Mouse (Mus musculus): ENCODE data around the gene Adamts16. TPM values are rescaled to one million over a fixed set of nuclear protein-coding genes. Genes with fewer than 3 reads are reported as not detected.

Gene Adamts16
- polyA plus RNA-seq, 3 experiments from 2014 or later = not detected

DNA sequence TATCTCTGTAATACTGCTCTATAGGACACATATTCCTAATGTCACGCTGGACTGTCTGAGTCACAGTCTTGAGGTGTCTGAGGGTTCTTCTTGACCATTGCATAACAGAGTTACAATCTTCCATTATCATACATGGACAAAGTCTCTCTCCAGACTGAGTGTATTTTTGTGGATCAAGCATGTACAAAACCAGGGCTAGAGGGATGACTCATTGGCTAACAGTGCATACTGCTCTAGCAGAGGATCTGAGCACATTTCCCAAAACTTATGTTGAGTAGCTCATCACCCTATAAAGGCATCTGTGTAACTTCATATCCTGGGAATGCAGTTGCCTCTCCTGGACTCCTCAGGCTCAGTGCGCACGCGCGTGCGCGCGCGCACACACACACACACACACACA, 81.4 kb downstream of the Adamts16 start:
- no peak for ATAC-seq

DNA sequence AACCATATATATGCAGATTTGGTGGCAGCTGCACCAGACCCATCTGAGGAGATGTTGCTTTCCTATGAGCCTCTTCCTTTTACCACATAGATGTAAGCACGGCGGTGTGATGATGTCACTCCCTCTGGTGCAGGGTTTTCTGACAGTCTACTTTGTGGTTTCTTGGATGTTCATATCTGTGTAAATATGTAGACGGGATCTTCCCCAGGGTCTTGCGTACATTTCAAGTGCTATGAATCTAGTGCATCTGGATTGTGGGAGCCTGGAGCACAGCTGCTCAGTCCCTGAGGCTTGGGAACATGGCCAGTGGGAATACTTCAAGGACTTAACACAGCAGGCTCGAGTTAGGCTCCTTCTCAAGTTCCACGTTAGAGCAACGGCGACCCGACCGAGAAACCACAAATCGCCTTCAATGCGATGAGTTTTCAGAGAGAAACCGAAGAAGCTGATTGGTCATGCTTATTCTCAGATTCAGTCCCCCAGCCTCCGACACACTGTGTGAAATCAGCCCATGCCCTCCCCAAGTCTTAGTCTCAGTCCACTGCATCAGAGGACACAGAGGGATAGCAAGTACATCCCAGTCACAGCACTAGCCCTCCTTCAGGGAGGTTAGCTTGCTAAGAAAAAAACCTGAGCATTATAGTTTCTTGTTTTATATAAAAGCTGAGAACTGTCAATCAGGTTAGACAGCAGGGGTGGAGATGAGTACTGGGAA, 95.2 kb downstream of the Adamts16 start:
- no peak for ATAC-seq

DNA sequence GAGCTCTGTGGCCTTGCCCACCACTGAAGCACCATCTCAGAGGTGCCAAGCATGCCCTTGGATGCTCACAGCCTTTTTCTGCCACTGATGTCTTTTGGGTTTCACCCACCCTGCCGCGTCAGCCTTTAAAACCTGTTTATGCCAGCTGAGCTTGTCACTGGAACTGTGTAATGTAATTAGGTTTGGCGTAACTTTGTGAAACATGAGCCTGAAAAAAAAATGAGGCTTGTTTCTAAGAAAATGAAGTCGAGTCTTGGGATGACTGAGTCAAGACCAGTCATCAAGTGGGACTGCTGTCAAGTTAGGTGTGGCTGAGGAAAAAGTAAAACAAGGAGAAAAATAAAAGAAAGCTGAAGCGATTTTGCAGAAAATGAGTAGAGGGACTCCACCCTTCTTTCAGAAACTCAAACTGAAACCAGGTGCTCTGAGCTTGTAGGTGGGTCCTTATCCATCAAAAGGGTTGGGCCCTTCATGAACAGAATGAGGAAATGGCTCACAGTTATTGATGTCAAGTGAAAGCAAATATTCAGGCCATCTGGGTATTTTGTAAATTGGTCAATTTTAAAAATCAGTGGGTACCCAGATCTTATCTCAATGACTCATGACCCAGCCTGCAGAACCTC, 97.1 kb downstream of the Adamts16 start:
- ATAC-seq = no peak

DNA sequence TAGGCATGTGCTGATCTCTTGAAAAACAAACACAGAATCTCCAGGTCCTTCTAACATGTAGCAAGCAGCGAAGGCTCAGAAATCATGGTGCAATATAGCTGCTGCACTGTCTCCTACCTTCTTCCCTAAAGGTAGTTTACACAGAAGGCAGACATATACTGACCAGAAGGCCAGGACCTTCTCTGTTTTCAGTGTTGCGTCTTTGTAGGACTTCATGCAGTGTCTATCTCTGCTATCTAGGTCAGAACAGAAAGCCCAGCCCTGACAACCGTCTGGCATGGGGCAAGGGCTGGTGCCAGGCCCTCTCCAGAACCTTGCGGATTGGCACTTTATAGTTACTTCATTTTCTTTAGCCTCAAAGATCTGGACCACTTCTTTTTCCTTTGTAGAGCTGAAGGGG, 98.9 kb downstream of the Adamts16 start:
- ATAC-seq = no peak

DNA sequence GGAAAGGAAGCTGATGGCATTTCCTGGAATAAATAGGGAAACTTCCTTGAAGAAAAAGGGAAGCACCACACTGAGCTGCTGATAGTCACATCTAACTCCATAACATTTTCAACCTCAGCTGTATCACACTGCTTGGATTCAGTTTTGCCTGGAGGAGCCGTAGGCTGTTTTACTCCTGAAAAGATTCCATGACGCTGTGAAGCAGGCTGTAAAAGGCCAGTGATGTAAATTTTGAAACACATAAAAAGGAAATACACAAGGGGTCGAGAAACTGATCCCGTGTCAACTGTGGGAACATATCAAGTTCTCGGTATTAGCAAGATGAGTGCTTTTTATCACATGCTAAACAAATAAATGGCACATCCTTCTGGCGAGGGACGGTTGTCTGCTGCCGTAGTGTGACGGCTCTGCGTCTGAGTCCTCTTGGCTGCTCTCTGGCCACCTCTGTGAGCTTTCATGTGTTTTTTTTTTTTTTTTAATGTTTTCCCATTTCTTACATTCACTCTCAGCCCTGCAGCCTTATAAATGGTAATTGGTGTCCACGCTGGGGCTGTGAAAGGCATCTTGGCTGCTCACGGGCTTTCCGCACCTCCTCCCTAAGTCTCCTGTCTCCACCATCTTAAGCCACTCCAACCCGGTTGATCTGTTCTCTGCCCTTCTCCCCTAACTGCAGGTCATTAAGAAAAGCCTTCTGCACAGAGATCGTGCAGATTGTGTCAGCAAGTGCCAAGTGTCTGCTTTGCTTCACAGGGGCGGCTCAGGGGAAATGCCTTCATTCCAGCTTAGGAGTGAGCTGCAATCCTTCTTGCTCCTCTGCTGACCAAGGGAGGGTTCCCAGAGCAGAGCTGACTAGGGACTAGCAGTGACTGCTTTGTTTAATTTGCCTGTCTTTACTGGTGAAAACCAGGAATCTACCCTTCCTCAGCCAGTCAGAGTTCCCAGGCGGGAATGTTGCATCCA, 101.0 kb downstream of the Adamts16 start:
- ATAC-seq = no peak

DNA sequence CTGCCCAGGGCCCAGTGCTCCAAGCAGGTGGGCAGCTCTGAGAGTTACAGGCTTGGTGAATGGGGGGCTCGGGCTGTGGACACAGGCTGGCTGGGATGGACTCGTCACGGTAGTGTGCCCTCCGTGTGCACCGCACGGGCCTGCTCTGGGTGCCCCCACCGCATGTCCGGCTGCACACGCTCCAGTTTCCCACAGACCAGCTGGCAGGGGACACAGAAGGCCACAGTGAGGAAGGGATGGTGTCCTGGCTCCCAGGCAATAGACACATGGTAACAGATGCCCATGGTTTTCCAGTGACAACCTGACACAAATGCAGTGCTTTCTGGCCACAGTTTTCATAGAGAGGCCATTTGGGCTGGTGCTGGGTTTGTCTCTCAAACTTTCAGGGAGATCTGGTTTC, 102.8 kb downstream of the Adamts16 start:
- no peak for ATAC-seq

DNA sequence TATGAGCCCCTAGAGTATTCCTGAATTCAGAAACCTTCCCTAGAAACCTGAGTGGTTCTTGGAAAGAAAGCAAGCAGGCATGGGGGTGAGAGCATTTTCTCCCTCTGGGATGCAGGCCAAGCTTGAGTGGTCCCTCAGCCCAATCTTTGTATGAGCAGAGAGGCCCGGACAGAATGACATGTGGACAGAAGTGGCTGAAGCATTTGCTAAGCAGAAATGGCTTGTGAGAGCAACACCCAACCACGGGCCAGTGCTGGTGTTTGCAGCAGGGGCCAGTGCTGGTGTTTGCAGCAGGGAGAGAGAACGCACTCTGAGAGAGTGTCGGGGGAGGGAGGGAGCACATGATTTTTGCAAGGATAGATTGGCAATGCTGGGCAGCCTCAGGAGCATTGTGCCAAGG, 105.2 kb downstream of the Adamts16 start:
- no peak for ATAC-seq

DNA sequence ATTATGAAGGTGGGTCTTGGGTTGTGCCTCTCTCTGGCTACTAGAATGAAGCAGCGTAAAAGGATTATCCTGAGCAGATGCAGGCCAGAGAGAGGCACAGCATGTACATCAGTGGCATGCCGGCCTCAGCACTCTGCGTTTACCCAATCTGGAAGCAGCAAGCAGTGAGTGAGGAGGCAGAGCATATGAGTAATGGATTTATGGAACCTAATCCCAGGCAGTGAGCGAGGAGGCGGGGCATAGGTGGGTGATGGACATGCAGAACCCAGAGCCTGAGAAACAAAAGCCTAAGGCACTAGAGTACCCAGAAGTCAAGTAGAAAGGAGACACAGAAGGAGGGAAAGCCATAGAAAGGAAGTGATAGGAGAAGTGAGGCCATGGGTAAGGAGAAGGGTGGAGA, 107.0 kb downstream of the Adamts16 start:
- no peak for ATAC-seq

DNA sequence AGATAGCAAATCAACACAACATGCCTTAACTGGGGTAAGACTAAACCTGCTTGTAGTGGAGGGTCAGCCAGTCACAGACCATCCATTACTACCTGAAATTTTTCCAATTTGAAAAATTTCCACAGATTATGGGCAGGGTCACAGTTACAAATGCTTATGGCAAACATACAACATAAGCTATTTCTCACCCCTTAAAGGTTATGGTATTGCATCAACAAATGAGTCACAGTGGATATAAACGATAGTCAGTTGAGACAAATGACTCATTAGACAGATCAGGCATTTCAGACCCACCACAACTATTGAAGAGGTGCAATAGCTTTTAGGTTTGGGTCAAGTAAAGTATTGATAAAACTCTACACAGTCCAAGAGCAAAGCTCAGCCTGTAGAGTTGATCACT, 107.7 kb downstream of the Adamts16 start:
- no peak for ATAC-seq

DNA sequence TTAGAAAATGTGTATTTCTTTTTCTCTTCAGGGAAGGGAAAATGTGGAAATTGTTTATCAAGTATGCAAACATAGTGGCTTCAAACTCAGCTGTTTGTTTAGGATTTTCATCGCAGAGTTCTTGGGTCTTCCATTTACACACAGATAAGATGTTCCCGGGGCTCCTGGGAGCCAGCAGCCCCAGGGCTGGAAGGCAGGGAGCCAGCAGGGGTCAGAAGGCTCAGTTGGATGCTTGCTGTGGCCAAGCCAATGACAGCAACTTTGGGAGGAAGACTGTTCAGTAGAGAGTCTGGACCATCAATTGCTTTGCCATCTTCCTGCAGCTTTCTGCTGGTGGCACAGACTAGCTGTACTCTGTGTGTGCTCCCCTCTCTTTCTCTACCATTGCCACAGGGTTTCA, 108.4 kb downstream of the Adamts16 start:
- no peak for ATAC-seq

DNA sequence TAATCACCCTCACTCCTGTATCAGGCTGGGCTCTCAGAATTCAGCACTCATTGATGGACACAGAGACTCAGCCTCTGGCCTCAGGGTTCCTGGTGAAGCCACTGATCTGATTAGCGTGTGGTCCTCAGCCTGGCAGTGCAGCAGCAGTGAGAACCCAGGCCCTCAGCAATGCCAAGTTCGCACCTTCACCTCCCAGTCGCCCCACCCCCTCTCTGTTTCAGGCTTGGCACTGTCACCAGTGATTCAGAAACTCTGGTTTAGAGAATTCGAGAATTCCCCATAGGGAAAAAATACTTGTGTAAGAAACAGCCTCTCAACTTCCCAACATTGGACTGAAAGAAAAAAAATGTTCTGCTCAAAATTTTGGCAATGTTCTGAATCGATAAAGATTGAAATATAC, 108.8 kb downstream of the Adamts16 start:
- no peak for ATAC-seq

DNA sequence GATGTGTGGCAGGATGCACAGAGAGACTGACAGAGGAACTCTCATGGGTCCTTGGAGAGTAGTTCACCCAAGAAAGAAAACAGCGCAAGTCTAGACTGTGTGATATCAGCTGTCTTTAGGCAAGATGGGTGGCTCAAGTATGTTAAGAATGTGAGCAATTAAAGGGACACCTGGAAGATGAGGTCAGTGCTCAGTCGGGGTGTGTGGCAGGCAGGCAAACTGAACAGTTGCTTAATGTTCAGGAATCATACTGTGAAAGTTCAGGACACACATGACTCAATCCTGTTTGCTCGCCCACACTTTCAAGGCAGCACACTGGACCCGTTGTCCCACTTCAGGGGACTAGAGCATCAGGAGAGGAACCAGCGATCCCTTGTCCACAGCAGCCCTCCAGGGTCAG, 110.3 kb downstream of the Adamts16 start:
- ATAC-seq = no peak

DNA sequence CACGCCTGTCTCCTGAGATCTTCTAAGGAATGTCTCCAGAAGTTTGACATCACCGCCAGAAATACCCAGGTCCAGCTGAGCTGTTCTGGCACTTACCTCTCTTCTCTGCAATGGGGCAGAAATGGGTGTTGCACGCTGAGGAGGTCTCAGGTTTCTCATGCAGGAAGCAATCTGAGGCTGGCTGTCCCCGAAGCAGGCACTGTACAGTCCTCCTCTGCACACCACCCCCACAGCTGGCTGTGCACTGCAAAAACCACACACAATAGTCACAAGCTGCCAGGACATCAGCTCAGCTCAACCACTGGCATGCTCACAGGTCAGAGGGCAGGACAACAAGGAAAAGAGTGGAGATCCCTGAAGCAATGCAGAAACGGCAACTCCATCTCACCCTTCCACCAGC, 111.6 kb downstream of the Adamts16 start:
- ATAC-seq = no peak

DNA sequence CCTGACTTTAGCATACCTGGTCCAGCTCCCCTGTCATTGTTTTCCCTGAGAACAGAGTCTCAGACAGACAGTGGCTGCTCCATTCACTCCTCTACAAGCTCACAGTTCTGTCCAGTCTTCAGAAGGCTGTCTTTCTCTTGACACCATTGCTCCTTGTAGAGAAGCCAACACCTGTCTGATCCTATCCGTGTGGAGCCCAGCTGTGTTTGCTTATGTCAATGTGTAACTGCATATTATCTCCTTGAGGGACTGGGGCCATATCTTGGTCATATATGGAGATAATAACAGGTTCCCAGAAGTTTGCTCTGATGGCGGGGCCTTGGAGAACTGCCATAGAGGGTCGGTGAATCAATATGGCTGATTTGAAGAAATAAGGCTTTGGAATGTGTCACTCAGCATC, 115.4 kb downstream of the Adamts16 start:
- ATAC-seq = no peak

DNA sequence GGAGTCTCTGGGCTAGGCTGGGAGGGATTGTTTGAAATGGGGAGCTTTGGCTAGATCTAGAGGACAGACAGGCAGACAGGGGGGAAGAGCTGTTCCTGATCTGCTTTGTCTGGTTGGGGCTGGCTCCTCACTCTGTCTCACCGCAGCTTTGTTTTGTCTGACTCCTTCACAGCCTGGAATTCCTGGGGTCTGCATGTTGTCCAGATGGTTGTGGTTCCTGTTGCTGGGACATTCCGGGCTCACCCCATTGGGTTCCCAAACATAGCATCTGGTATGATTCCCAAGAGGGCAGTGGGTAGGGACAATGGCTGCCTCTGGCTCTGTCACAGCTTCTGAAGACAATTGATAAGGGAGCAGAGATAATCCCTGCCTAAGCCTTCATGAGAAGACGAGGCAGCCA, 117.0 kb downstream of the Adamts16 start:
- ATAC-seq = no peak

DNA sequence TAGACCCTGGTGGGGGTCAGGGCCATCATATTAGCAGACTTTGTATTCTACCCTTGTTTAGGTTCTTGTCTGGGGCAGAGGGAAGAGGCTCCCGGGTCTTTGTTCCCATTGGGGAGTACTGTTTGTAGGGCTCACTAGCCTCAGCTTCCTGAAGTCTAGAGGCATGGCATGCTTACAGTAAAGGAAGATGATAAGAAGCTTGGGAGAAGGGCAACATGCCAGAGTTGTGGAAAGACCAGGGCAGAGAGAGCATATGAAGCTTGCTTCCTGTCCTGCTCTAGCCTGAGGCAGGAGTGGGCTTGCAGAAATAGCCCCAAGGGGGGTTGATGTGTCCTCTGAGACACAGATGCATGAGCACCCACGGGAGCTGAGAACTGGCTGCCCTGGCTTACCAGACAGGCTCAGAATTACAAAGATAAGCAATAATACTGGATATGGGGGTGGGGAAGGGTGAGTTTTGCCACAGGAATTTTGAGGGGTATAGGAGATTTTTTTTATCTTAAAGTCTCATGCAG, 117.4 kb downstream of the Adamts16 start:
- no peak for ATAC-seq

DNA sequence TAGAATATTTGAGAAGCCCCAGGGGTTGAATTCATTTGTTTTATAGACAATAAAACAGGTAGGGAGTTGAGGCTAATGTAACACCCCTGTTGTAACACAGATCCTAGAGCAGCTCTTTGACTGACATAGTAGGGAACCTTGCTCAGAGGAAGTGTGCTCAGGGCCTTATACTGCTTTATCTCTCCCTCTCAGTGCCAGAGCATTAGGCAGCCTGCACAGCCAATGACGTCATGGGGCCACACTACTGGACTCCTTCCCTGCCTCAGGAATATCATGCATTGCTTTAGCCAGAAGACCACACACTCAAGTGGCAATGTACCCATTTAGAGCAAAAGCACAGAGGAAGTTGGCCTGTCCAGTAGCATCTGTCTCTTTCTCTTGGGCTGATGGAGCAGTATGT, 121.6 kb downstream of the Adamts16 start:
- ATAC-seq = no peak

DNA sequence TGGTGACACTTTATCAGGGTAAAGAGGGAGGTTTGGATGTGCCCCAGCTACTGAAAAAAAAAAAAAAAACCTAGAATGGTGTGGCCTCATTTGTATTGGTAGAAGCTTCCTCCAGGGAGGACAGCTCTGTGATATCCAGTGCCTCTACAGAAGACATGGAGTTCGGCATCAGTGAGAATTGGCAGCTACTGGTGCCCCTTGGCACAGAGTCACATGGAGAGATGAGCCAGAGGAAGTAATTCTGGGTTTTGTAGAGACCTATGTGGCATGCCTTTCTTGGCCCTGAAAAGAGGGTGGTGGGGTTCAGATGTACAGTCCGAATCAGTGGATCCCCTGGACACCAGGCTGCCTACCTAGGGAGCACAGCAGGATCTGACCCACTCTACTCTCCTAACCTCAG, 122.8 kb downstream of the Adamts16 start:
- ATAC-seq = no peak

DNA sequence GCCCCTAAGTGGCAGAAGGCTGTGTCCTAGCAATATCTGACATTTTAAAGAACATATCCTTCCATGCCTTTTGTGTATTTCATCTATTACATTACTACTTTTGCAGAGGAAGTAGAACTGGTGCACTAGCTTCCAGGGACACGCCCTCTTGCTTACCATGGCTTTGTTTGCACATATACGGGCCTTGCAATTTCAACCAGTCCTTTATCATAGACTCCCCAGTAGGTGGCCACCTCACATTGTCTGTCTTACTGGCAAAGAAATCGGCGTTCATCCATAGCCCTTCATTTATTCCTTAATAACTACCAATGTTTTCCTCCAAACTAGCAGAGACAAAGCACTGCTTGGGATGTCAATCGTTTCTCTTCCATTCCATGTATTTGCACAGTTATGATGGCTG, 125.6 kb downstream of the Adamts16 start:
- no peak for ATAC-seq

DNA sequence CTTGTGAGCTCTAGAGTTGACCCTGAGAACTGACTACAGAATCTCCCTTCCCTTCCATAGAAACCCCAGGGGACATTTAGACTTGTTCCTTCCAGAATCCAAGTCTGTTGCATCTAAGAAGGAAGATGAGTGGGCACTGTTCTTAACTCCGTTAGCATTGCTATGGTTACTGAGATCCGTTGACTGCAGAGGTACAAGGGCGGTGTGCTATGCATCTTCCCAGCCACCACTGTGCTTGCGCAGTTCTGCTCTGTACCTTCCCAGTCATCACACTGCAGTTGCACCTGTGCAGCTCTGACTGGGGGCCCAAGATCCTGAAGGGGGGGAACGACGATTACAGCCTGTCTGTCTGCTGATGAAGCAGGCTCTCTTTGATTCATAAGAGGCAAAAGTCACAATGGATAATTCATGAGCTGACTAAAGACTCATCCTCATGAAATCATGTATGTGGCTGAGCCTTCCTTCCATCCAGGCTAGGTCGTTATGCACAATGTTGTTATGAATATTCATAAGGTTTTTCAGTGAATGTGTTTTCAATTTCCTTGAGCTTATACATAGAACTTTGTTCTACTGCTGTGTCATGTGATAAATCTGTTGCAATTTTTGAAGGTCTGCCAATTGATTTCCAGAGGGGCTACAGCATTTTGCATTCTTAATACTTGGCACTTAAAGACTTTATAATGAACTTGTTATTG, 127.4 kb downstream of the Adamts16 start:
- no peak for ATAC-seq

DNA sequence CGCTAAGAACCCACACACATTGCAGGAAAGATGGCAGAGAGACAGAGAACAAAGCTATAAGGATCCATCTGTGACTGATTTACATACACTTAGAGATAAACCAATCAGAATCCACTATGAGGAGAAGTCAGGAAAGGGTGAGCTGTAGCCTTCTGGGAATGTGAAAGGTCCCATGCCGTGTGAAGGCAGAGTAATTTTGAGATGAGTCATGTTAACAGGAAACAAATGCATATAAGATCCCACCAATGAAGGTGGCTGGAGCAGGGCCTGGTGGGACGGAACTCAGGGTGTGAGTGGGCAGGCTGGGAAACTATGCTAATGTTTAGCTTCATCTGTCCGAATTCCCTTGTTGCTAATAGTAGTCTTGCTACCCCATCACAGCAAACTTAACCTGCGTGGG, 128.3 kb downstream of the Adamts16 start:
- no peak for ATAC-seq

DNA sequence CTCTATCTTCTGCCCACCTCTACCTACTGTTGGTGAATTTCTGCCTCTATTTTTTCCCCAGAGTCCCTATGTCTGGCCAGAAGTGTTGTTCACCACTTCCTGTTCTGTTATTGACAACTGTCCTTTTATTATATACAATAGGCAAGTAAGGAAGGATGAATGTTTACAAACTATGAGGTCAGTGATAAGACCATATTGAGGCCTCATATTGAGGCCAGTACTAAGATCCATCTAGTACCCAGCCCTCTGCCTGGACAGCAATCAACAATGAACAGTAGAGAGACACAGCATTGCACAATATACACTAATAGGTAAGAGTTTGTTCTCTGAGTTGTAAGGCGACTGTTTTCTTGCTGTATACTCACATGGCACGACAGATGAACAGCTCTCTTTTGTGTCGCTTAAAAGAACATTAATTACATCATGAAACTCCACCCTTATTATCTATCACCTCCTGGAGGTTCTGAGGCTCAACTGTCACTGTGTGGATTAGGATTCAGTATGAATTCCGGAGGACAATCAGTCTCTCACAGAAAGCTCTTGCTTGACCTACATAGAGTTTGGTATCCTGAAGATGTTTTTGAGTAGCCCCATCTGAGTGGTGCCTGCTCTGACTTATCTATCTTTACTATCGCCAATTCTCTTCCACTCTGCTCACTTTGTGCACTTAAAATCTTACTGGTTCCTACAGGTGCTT, 134.3 kb downstream of the Adamts16 start:
- ATAC-seq = no peak
